Mouse (Mus musculus) gastrocnemius, postnatal 25 days (tissue): ENCODE measurements around the gene Hnrnpab. TPM values are rescaled to one million over a fixed set of nuclear protein-coding genes. Genes with fewer than 3 reads are reported as not detected.
A peak's percentile ranks its signal among the peaks of the same experiment; 100 is the strongest.

ENCODE experiments used
- DNase-seq: peaks from one replicate; pipeline ENCODE4 v3.0.0; 2022
- total RNA-seq, 2 experiments: library from RNA; stranded (reverse); gene quantifications; 1 replicate in 1 of 2; 2 replicates in 1 of 2; pipeline ENCODE4 v1.2.3; 2021

Hnrnpab gene
- total RNA-seq, 2 experiments from 2014 or later, result 102 to 105 TPM

GRCm38 (mm10) chr11:51607096-51607738 lies 570 bp upstream of the Hnrnpab start:
- DNase-seq, result no peak

- DNase-seq, result peak; percentile 89
These were observed 823 bp downstream of the Hnrnpab start for GRCm38 (mm10) chr11:51605602-51606446.

- DNase-seq, result no peak
These were observed 4.4 kb downstream of the Hnrnpab start for GRCm38 (mm10) chr11:51602253-51602652.

- DNase-seq, result no peak
These were observed 9.1 kb downstream of the Hnrnpab start for GRCm38 (mm10) chr11:51597553-51597952.

DNA sequence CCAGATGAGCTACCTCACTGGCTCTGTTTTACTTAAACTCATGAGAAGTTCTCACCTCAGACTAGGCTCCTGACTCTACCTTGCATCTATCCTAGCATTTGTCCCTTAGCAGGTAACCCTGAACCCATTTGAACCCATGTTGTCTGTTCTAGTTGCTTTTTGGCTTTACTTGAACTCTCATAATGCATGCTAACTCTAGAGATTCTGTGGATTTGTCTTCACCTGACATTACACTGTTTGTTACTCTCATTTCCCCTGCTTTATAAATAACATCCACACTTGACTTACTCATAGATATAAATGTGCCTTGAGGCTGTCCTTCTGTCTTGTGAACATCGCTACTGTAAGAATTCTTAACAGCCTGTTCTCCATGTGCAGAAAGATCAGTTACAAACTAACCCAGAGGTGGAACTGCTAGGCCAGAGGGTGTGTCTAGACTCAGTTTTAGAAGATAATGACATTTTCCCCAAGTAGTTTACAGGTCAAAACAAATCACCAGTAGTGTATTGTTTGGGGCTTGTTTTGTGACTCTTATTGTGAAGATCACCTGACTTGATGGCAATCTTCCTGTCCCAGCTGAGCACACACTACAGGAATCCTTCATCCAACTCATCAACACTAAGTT lies 11.1 kb downstream of the Hnrnpab start:
- DNase-seq, result no peak

DNA sequence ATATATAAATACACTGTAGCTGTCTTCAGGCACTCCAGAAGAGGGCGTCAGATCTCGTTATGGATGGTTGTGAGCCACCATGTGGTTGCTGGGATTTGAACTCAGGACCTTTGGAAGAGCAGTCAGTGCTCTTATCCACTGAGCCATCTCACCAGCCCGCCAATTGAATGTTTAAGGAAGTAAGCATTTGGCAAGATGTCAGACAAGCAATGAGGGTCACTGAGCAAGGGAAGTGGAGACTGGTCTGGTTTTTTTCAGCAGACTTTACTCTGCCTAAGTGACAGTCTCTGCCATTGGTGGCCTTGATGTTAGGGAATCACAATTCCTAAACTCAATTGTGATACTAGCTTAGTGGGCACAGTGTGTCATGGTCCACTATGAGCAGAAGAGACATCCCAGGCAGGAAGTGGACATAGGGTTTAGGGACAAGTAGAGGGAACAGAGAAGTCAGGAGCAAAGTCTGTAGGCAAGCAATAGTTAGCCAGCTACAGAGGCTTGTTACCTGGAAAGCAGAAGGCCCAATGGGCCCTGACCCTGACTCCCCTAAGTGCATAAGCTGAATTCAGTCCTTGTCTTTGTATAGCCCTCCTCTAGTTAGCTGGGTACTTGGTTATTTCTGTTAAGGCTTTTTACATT lies 11.8 kb downstream of the Hnrnpab start:
- no peak for DNase-seq

- DNase-seq, result no peak
These were observed 12.8 kb downstream of the Hnrnpab start for GRCm38 (mm10) chr11:51593849-51594248.

GRCm38 (mm10) chr11:51593368-51593767 lies 13.3 kb downstream of the Hnrnpab start:
- no peak for DNase-seq

- no peak for DNase-seq
These were observed 14.7 kb downstream of the Hnrnpab start for GRCm38 (mm10) chr11:51591915-51592314.

- DNase-seq, result no peak
These were observed 15.5 kb downstream of the Hnrnpab start for GRCm38 (mm10) chr11:51591168-51591567.

- DNase-seq, result no peak
These were observed 16.6 kb downstream of the Hnrnpab start for GRCm38 (mm10) chr11:51590002-51590401.

DNA sequence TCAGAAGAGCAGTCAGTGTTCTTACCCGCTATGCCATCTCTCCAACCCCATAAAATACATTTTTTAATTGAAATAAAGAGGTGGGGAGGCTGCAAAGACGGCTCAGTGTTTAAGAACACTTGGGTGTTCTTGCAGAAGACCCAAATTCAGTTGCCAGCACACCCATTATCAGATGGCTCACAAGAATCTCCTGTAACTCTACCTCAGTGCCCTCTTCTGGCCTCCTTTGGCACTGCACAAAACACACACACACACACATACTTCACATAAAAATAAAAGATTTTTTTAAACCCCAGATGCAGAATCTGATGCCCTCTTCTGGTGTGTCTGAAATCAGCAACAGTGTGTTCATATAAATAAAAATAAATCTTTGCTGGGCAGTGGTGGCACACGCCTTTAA lies 17.8 kb downstream of the Hnrnpab start:
- no peak for DNase-seq

GRCm38 (mm10) chr11:51587059-51587458 lies 19.6 kb downstream of the Hnrnpab start:
- DNase-seq, result no peak

- no peak for DNase-seq
These were observed 20.2 kb downstream of the Hnrnpab start for GRCm38 (mm10) chr11:51586411-51586810.

- DNase-seq, result no peak
These were observed 20.9 kb downstream of the Hnrnpab start for GRCm38 (mm10) chr11:51585608-51586252.

DNA sequence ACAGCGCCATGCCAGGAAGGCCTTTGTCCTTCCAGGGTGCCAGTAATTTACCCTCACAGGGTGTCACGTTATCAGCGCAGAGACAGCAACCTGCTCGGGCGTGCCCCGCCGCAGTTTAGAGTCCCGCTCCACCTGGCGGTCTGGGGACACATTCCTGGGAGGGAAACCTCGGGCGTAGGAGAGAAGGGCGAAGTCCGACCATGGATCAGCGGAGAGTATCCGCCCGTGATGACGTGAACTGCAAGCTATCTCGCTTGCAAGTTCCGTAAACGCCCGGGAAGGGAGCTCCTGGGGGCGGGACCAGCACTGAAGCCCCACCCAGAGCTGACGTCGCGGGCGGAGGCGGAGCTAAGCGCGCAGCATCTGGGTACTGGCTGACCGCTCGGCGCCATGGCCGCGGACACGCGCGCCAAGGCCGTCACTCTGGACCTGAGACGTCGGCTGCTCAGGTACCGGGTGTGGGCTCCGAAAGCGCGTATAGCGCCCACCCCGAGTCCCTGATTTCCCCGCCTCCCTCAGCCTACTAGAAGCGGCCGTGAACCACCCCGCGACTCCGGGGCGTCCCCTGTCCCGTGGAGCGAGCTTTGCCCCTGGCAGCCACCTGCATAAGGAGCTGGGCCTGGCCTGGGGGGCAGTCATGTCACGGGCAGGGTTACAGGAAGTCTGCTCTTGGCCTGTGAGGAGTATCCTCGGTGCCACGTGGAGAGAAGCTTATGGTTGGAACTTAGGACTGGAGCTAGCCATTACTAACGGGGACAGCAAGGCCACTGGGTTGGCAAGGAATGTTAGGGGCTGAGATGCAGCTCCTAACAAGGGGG lies 22.0 kb downstream of the Hnrnpab start, which contains the start of gene Phykpl:
Gene Phykpl (plus strand): TSS at position 327 of the 818 bp plus-strand sequence.
- DNase-seq, result peak; percentile 98

- DNase-seq, result no peak
These were observed 22.6 kb downstream of the Hnrnpab start for GRCm38 (mm10) chr11:51584057-51584430.

GRCm38 (mm10) chr11:51582713-51583112 lies 23.9 kb downstream of the Hnrnpab start:
- DNase-seq, result peak; percentile 51

DNA sequence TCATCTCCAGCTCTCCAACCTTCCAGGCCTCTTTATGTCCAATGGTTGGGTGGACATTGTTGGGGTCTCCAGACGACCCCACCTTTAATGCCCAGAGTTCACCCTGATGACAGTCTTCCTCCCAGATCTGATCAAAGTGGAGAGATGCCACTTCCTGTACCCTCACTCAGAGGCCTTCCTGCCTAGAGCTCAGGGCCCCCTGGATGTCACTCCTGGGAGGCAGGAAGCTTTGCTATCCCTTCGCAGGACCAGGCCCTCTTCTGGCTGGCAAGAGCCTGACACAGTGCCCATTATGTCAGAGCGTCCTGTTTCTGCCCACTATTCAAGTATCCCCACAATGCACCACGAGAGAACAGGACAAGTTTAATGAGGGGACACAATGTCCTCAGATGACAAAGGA lies 27.6 kb downstream of the Hnrnpab start:
- no peak for DNase-seq

DNA sequence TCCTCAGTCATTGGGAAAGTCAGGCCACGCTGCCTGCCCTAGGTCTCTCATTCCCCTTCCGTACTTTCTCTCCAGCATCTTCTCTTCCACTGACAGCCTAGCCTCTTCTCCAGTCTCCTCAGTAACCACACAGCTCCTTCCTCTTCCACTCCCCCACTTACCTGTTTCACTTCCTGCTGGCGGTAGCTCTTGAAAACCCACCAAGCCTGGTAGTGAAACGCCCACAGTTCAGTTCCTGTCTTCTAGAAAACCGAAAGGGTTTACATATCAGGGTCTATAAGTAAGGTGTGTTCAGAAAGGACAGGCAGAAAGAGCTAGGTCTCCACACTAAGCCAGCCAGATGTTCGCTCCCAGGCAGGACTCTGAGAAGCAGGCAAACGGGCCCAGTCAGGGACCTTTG lies 29.1 kb downstream of the Hnrnpab start:
- DNase-seq, result no peak

GRCm38 (mm10) chr11:51576454-51576853 lies 30.2 kb downstream of the Hnrnpab start:
- DNase-seq, result no peak
